ENCODE assay signal across 10 mouse cellular contexts in the genomic region with DNA sequence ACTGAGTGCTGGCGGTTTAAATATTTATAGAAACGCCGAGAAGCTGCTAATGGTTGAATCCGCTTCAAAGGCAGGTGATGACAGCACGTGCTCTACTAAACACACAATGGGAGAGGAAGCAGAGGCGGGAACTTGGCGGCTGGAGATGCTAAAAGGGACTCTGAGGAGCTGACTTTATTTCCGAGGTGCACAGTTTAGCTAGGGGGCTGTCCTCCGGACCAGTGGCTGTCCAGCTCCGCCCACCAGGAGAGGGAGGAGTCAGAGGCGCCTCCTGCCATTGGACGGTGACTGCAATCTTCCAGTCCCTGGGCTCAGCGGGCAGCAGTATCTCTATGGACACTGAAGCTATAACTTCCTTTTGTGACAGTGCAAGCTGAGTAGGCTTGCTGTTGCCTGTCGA.
DNase-seq lines count a peak whose midpoint lies in the region; ATAC-seq and TF ChIP-seq lines count a peak whose summit lies in the region.
"Had no signal": no experiment of that assay in that cellular context is flagged by ENCODE, and none has a peak within 500 bp of the region (broad histone marks: within the 10 kb centered on the region; RNA-seq: fewer than 3 reads in every experiment).

No protein-coding gene starts in this region.

- ATAC-seq in forebrain, postnatal 0 days: peak; percentile 18; the same call in 1 of the 2 replicates
- no peak for ATAC-seq in forebrain, embryonic 15.5 days (replicated peaks)
- no peak for ATAC-seq in limb, embryonic 11.5 days (ENCODE audit: insufficient number of reproducible peaks, low FRiP score, low TSS enrichment, low read depth)
- 0 out of 2 replicates have a peak, but pooled peaks have one; percentile 50 for ATAC-seq in midbrain, embryonic 13.5 days

- no peaks in the 10 kb centered on the region for H3K9me3 ChIP-seq in forebrain, postnatal 0 days (ENCODE audit: low read length)
- H3K9me3 ChIP-seq in forebrain, embryonic 15.5 days: no peaks in the 10 kb centered on the region
- H3K9me3 ChIP-seq in limb, embryonic 11.5 days (ENCODE audit: control insufficient read depth, low read length): no peaks in the 10 kb centered on the region
- no peaks in the 10 kb centered on the region for H3K9me3 ChIP-seq in limb, embryonic 10.5 days (replicated peaks)
- H3K9me3 ChIP-seq in midbrain, embryonic 13.5 days: 0 out of 2 replicates have a peak, but pooled peaks cover 7% of the 10 kb centered on the region

- TF ChIP-seq CTCF in forebrain, postnatal 0 days (IDR thresholded peaks at IDR 0.05; ENCODE audit: low read depth): no peak

- H3K4me1 ChIP-seq in forebrain, postnatal 0 days (ENCODE audit: insufficient read depth): no peaks in the 10 kb centered on the region
- 0 out of 2 replicates have a peak, but pooled peaks cover 2% of the 10 kb centered on the region for H3K4me1 ChIP-seq in forebrain, embryonic 15.5 days
- H3K4me1 ChIP-seq in limb, embryonic 11.5 days (ENCODE audit: control insufficient read depth, insufficient read depth, low read length): no peaks in the 10 kb centered on the region
- no peaks in the 10 kb centered on the region for H3K4me1 ChIP-seq in limb, embryonic 10.5 days
- H3K4me1 ChIP-seq in midbrain, embryonic 13.5 days (replicated peaks): peaks cover 5% of the 10 kb centered on the region; the same call in 1 of the 2 replicates

- H3K36me3 ChIP-seq in forebrain, postnatal 0 days (ENCODE audit: insufficient read depth): no peaks in the 10 kb centered on the region
- H3K36me3 ChIP-seq in forebrain, embryonic 15.5 days: no peaks in the 10 kb centered on the region
- no peaks in the 10 kb centered on the region for H3K36me3 ChIP-seq in limb, embryonic 11.5 days (ENCODE audit: control insufficient read depth, insufficient read depth, low read length)
- no peaks in the 10 kb centered on the region for H3K36me3 ChIP-seq in limb, embryonic 10.5 days
- no peaks in the 10 kb centered on the region for H3K36me3 ChIP-seq in midbrain, embryonic 13.5 days

- H3K4me2 ChIP-seq in forebrain, postnatal 0 days (ENCODE audit: low read depth): no peak overlapping the region
- no peak overlapping the region for H3K4me2 ChIP-seq in forebrain, embryonic 15.5 days (replicated peaks)
- H3K4me2 ChIP-seq in limb, embryonic 11.5 days (ENCODE audit: low read depth, severe bottlenecking): no peak overlapping the region
- no peak overlapping the region for H3K4me2 ChIP-seq in midbrain, embryonic 13.5 days (replicated peaks)

- H3K27me3 ChIP-seq in forebrain, postnatal 0 days (ENCODE audit: insufficient read depth, low read length): no peaks in the 10 kb centered on the region
- H3K27me3 ChIP-seq in forebrain, embryonic 15.5 days: 0 out of 2 replicates have a peak, but pooled peaks cover 7% of the 10 kb centered on the region
- H3K27me3 ChIP-seq in limb, embryonic 11.5 days (ENCODE audit: control insufficient read depth, insufficient read depth, low read length): no peaks in the 10 kb centered on the region
- no peaks in the 10 kb centered on the region for H3K27me3 ChIP-seq in limb, embryonic 10.5 days (ENCODE audit: low read depth, poor library complexity, severe bottlenecking)
- 0 out of 2 replicates have a peak, but pooled peaks cover 5% of the 10 kb centered on the region for H3K27me3 ChIP-seq in midbrain, embryonic 13.5 days

- no peak overlapping the region for H3K9ac ChIP-seq in forebrain, postnatal 0 days
- H3K9ac ChIP-seq in forebrain, embryonic 15.5 days (replicated peaks): no peak overlapping the region
- H3K9ac ChIP-seq in limb, embryonic 11.5 days (ENCODE audit: low read length): no peak overlapping the region
- H3K9ac ChIP-seq in midbrain, embryonic 13.5 days (replicated peaks): no peak overlapping the region

- H3K27ac ChIP-seq in forebrain, postnatal 0 days (ENCODE audit: low read depth, low read length): no peak overlapping the region
- no peak overlapping the region for H3K27ac ChIP-seq in forebrain, embryonic 15.5 days (replicated peaks)
- no peak overlapping the region for H3K27ac ChIP-seq in limb, embryonic 11.5 days (replicated peaks; ENCODE audit: low read depth, low read length)
- no peak overlapping the region for H3K27ac ChIP-seq in limb, embryonic 10.5 days
- no peak overlapping the region for H3K27ac ChIP-seq in midbrain, embryonic 13.5 days

- WGBS in forebrain, postnatal 0 days: 42% methylated on average over 14 of the region's 14 CpGs
- 48% methylated on average over 14 of the region's 14 CpGs for WGBS in forebrain, embryonic 15.5 days
- 45% methylated on average over 14 of the region's 14 CpGs for WGBS in limb, embryonic 11.5 days
- 51% methylated on average over 14 of the region's 14 CpGs for WGBS in limb, embryonic 10.5 days
- WGBS in midbrain, embryonic 13.5 days: 44% methylated on average over 14 of the region's 14 CpGs

- DNase-seq in forebrain, postnatal 0 days: no peak
- peak; percentile 28 for DNase-seq in limb, embryonic 11.5 days (ENCODE audit: low spot score)
- no peak for DNase-seq in limb, embryonic 10.5 days (ENCODE audit: low spot score)
- peak; percentile 49 for DNase-seq in ZHBTc4 (ENCODE audit: low read depth, low spot score)
- no peak for DNase-seq in adrenal gland, postnatal 36 days
- no peak for DNase-seq in urinary bladder, postnatal 4 days (ENCODE audit: low spot score in 2 of 2)
- DNase-seq: adrenal gland, postnatal 14 days; cerebellum, adult 2 months had no signal

- no peak overlapping the region for H3K4me3 ChIP-seq in forebrain, postnatal 0 days (ENCODE audit: low read depth, low read length)
- no peak overlapping the region for H3K4me3 ChIP-seq in forebrain, embryonic 15.5 days
- H3K4me3 ChIP-seq in limb, embryonic 11.5 days (ENCODE audit: low read depth, low read length): no peak overlapping the region
- no peak overlapping the region for H3K4me3 ChIP-seq in limb, embryonic 10.5 days
- H3K4me3 ChIP-seq in midbrain, embryonic 13.5 days (replicated peaks): no peak overlapping the region

Comparison
In these comparisons a context has a peak if more than half of its experiments do, and no peak if none do; other contexts are left out.
1. ATAC-seq: peak in forebrain, postnatal 0 days (single experiment) and midbrain, embryonic 13.5 days (single experiment); none in forebrain, embryonic 15.5 days (single experiment) and limb, embryonic 11.5 days (single experiment).
2. DNase-seq: peak in limb, embryonic 11.5 days (single experiment) and ZHBTc4 (single experiment); none in forebrain, postnatal 0 days (single experiment), limb, embryonic 10.5 days (single experiment), adrenal gland, postnatal 36 days (0 of 2) and urinary bladder, postnatal 4 days (0 of 2).